Mouse (Mus musculus): ENCODE results near the gene Ccdc134. TPM values are rescaled to one million over a fixed set of nuclear protein-coding genes. Genes with fewer than 3 reads are reported as not detected.

The Ccdc134 gene
- polyA plus RNA-seq, 1 experiment from 2014 or later = 11.1 TPM

DNA sequence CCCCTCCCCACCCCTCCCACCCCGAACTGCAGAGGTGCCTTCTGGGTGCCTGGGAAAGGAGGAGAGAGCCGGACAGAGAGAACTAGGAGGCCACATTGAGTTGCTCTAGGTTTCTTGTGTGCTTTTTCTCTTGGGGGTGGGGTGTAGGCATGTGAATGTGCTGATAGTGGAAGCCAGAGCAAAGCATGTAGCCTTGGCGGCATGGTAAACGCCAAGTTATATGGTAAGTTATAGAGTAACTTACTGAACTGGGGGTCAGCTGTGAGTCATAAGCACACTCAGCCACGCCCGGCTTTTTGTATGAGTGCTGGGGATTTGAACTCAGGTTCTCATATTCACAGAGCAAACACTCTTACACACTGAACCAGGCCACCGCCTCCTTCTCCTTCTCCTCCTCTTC is 36.8 kb downstream of the Ccdc134 start:
- Histone ChIP-seq H3K27me3 (replicated peaks) (no peaks in the 10 kb centered on the region), H3K4me3 (replicated peaks) (no peak overlapping the region), H3K27ac (replicated peaks) (no peak overlapping the region), H3K9ac (replicated peaks) (no peak overlapping the region), H3K4me1 (peaks cover 80% of the 10 kb centered on the region), H3K4me2 (no peak overlapping the region), H3K36me3 (no peaks in the 10 kb centered on the region), H3K9me3 (replicated peaks) (no peaks in the 10 kb centered on the region)
- no peak for ATAC-seq (ENCODE audit: low FRiP score)
- 73% methylated on average over 7 of the region's 7 CpGs for WGBS

DNA sequence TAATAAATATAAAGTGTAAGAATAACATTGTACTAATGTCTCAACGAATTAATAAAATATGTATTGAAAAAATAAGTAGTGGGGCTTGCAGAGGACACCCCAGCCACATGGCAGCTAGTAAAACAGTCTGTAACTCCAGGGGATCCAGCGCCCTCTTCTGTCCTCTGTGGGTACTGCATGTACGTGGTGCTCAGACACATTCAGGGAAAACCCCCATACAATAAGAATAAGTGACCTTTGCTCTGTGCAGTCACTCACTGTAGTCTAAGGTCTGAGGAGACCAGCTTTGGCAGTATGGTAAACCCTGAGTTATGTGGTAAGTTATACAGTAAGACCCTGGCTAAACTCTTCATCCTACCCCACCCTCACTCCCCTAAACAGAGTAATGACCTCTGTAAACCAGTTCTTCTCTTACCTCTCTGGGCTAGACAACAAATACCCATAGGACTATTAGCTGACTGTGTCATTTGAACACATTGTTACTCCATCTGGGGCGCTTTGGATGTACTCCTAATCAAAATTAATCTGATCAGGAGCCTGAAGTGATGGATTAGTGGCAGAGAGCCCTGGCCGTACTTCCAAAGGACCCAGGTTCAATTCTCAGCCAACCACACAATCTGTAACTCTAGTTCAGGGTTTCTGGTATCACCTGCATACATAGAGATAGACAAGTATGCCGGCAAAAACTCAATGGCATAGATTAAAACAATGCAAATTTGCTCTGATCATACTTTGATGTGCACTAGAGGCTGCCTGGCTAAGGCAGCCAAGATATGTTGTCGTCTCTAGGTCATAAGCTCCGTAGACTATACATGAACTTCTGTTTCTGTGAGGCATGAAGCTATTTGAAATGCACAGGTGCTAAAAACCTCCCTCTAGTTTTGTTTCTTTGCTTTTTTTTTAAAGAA is 37.9 kb downstream of the Ccdc134 start:
- no peaks in the 10 kb centered on the region for H3K36me3 ChIP-seq
- no peaks in the 10 kb centered on the region for H3K27me3 ChIP-seq (replicated peaks)
- no peaks in the 10 kb centered on the region for H3K9me3 ChIP-seq (replicated peaks)
- H3K27ac ChIP-seq (replicated peaks) = peak overlapping the region; percentile 66; the same call in 1 of the 2 replicates
- H3K4me1 ChIP-seq = peaks cover 81% of the 10 kb centered on the region
- no peak overlapping the region for H3K9ac ChIP-seq (replicated peaks)
- H3K4me3 ChIP-seq (replicated peaks) = no peak overlapping the region
- H3K4me2 ChIP-seq = no peak overlapping the region
- 53% methylated on average over 8 of the region's 8 CpGs for WGBS
- 0 out of 2 replicates have a peak, but pooled peaks have one; percentile 16 for ATAC-seq (ENCODE audit: low FRiP score)

GRCm38 (mm10) chr15:82166240-82167100 is 38.7 kb downstream of the Ccdc134 start:
- H3K9me3 ChIP-seq (replicated peaks) = no peaks in the 10 kb centered on the region
- peaks cover 82% of the 10 kb centered on the region for H3K4me1 ChIP-seq
- H3K27ac ChIP-seq (replicated peaks) = peak overlapping the region; percentile 66
- peaks cover 7% of the 10 kb centered on the region; the same call in 1 of the 2 replicates for H3K36me3 ChIP-seq
- H3K4me3 ChIP-seq (replicated peaks) = no peak overlapping the region
- 31% methylated on average over 22 of the region's 22 CpGs for WGBS
- H3K27me3 ChIP-seq (replicated peaks) = no peaks in the 10 kb centered on the region
- peak overlapping the region; percentile 23 for H3K4me2 ChIP-seq
- ATAC-seq (ENCODE audit: low FRiP score) = no peak
- no peak overlapping the region; the same call in 1 of the 2 replicates for H3K9ac ChIP-seq (replicated peaks)

GRCm38 (mm10) chr15:82167201-82168168 is 39.8 kb downstream of the Ccdc134 start:
- no peak overlapping the region; the same call in 1 of the 2 replicates for H3K9ac ChIP-seq (replicated peaks)
- H3K4me1 ChIP-seq = peaks cover 83% of the 10 kb centered on the region
- no peak for ATAC-seq (ENCODE audit: low FRiP score)
- H3K27me3 ChIP-seq (replicated peaks) = no peaks in the 10 kb centered on the region
- no peak overlapping the region for H3K4me3 ChIP-seq (replicated peaks)
- 62% methylated on average over 23 of the region's 23 CpGs for WGBS
- H3K27ac ChIP-seq (replicated peaks) = peak overlapping the region; percentile 66
- H3K9me3 ChIP-seq (replicated peaks) = no peaks in the 10 kb centered on the region
- no peak overlapping the region for H3K4me2 ChIP-seq
- H3K36me3 ChIP-seq = peaks cover 13% of the 10 kb centered on the region; the same call in 1 of the 2 replicates

DNA sequence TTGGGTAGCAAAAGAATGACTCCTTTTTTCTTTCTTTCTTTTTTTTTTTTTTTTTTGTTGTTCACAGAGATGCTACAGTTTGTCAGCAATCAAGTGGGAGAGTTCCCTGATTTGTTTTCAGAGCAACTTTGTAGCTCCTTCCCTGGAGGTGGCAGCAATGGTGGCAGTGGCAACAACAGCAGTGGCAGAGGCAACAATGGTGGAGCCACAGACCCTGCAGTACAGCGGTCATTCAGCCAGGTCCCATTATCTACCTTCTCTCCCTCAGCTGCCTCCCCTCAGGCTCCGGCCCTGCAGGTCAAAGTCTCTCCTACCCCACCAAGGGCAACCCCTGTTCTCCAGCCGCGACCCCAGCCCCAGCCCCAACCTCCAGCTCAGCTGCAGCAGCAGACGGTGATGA is 41.9 kb downstream of the Ccdc134 start:
- H3K27ac ChIP-seq (replicated peaks) = peak overlapping the region; percentile 79
- H3K9ac ChIP-seq (replicated peaks) = no peak overlapping the region
- no peaks in the 10 kb centered on the region for H3K27me3 ChIP-seq (replicated peaks)
- H3K9me3 ChIP-seq (replicated peaks) = no peaks in the 10 kb centered on the region
- H3K4me3 ChIP-seq (replicated peaks) = no peak overlapping the region
- H3K36me3 ChIP-seq = peaks cover 28% of the 10 kb centered on the region
- H3K4me1 ChIP-seq = peaks cover 72% of the 10 kb centered on the region
- no peak overlapping the region for H3K4me2 ChIP-seq
- no peak for ATAC-seq (ENCODE audit: low FRiP score)
- 72% methylated on average over 5 of the region's 5 CpGs for WGBS

DNA sequence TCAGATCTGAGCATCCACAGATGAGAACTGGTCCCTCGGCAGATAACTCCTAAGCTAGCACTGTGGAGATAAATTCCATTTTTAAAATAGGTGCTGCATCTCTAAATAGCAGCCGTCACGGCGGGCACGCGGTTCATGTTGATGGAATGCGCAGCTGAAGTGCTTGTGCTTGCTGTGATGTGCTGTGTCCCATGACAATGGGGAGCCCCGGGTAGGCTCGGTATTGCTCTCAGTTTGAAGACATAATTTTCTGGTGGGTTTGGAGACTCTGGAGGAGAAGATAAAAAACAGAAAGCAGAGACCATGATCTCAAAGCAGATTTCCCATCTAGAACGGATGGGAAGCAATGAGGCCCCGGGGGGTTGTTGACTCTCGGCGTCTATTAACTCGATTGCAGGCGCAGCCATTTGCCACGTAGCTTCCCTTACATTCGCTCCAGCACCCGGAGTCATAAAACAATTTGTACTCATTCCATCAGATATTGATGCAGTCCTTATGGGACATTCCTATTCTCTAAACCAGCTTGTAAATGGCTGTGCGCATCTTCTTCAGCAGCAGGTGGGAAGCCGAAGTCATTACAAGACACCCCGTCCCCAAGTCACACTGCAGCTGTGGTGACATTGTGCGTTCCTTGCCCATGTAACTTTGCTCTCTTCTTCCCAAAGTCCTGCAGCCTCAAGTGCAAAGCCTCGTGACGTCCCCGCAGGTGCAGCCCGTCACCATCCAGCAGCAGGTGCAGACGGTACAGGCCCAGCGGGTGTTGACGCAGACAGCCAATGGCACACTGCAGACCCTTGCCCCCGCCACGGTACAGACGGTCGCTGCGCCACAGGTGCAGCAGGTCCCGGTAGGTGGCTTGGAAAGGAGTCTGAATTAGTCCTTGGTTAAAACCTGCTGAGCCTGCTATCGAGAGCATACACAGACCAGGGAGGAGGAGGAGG is 43.0 kb downstream of the Ccdc134 start:
- peak overlapping the region; percentile 25 for H3K4me2 ChIP-seq
- H3K36me3 ChIP-seq = peaks cover 38% of the 10 kb centered on the region
- 26% methylated on average over 36 of the region's 36 CpGs for WGBS
- H3K27ac ChIP-seq (replicated peaks) = peak overlapping the region; percentile 79
- no peak overlapping the region for H3K4me3 ChIP-seq (replicated peaks)
- H3K4me1 ChIP-seq = peaks cover 62% of the 10 kb centered on the region
- ATAC-seq (ENCODE audit: low FRiP score) = peak; percentile 72
- no peaks in the 10 kb centered on the region for H3K9me3 ChIP-seq (replicated peaks)
- no peaks in the 10 kb centered on the region for H3K27me3 ChIP-seq (replicated peaks)
- no peak overlapping the region for H3K9ac ChIP-seq (replicated peaks)

GRCm38 (mm10) chr15:82172648-82173047 is 44.9 kb downstream of the Ccdc134 start:
- ATAC-seq (ENCODE audit: low FRiP score) = no peak
- Histone ChIP-seq H3K27me3 (replicated peaks) (no peaks in the 10 kb centered on the region), H3K9me3 (replicated peaks) (no peaks in the 10 kb centered on the region), H3K36me3 (peaks cover 54% of the 10 kb centered on the region), H3K27ac (replicated peaks) (no peak overlapping the region), H3K9ac (replicated peaks) (no peak overlapping the region), H3K4me3 (replicated peaks) (no peak overlapping the region), H3K4me1 (peaks cover 47% of the 10 kb centered on the region), H3K4me2 (no peak overlapping the region)
- 78% methylated on average over 8 of the region's 8 CpGs for WGBS

DNA sequence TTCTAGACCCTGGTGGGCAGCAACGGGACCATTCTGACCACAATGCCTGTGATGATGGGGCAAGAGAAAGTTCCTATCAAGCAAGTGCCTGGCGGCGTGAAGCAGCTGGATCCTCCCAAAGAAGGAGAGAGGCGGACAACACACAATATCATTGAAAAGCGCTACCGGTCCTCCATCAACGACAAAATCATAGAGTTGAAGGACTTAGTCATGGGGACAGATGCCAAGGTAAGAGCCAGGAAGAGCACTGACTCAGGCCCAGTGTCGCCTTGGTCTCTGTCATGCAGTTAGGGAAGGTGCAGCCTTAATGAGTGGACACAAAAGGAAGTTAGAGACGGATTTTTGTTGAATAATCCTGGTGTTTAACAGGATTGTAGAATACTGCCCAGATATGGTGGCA is 47.4 kb downstream of the Ccdc134 start:
- no peak overlapping the region for H3K9ac ChIP-seq (replicated peaks)
- H3K9me3 ChIP-seq (replicated peaks) = no peaks in the 10 kb centered on the region
- ATAC-seq (ENCODE audit: low FRiP score) = no peak
- no peak overlapping the region for H3K4me3 ChIP-seq (replicated peaks)
- H3K36me3 ChIP-seq = peaks cover 78% of the 10 kb centered on the region
- H3K27ac ChIP-seq (replicated peaks) = no peak overlapping the region
- 97% methylated on average over 9 of the region's 9 CpGs for WGBS
- H3K27me3 ChIP-seq (replicated peaks) = no peaks in the 10 kb centered on the region
- peaks cover 24% of the 10 kb centered on the region for H3K4me1 ChIP-seq
- no peak overlapping the region for H3K4me2 ChIP-seq

DNA sequence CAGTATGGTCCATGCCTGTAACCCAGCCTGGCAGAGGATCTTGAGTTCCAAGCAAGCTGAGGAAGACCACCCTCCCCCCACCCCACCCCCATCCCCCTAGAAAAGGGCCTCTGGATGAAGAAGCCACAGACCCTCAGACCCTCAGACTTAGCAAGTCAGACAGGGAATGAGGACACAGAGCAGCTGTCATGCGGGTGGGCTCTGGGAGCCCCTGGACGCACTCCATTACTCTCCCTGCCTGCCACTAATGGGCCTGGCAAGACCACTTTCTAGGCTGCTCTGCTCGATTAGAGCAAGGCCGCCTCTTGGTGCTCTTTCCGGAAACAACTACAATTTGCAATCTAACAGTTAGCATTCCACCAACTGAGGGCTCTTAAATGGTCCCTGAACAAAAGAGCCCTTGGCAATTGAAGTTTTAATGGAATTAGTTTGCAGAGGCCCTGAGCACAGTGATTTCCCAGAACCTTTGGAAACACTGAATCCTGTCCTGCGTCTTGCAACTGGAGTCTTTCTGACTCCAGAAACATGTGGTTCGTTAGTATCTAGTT is 50.1 kb downstream of the Ccdc134 start:
- 57% methylated on average over 7 of the region's 7 CpGs for WGBS
- ATAC-seq (ENCODE audit: low FRiP score) = 0 out of 2 replicates have a peak, but pooled peaks have one; percentile 40
- Histone ChIP-seq H3K9ac (replicated peaks) (no peak overlapping the region), H3K4me2 (no peak overlapping the region), H3K27me3 (replicated peaks) (no peaks in the 10 kb centered on the region), H3K4me1 (0 out of 2 replicates have a peak, but pooled peaks cover 7% of the 10 kb centered on the region), H3K4me3 (replicated peaks) (no peak overlapping the region), H3K9me3 (replicated peaks) (0 out of 2 replicates have a peak, but pooled peaks cover 2% of the 10 kb centered on the region), H3K36me3 (peaks cover 90% of the 10 kb centered on the region), H3K27ac (replicated peaks) (peak overlapping the region; percentile 33; the same call in 1 of the 2 replicates)

- H3K36me3 ChIP-seq = peaks cover 95% of the 10 kb centered on the region
- H3K4me3 ChIP-seq (replicated peaks) = no peak overlapping the region
- ATAC-seq (ENCODE audit: low FRiP score) = no peak
- 63% methylated on average over 5 of the region's 5 CpGs for WGBS
- H3K9ac ChIP-seq (replicated peaks) = no peak overlapping the region
- no peaks in the 10 kb centered on the region for H3K27me3 ChIP-seq (replicated peaks)
- H3K4me2 ChIP-seq = no peak overlapping the region
- H3K9me3 ChIP-seq (replicated peaks) = 0 out of 2 replicates have a peak, but pooled peaks cover 2% of the 10 kb centered on the region
- H3K4me1 ChIP-seq = 0 out of 2 replicates have a peak, but pooled peaks cover 7% of the 10 kb centered on the region
- no peak overlapping the region for H3K27ac ChIP-seq (replicated peaks)
These were observed 53.4 kb downstream of the Ccdc134 start for GRCm38 (mm10) chr15:82181131-82181530.
